Mouse (Mus musculus): Measurements from ENCODE around the gene Mrgprh.
A peak's percentile ranks its signal among the peaks of the same experiment; 100 is the strongest.

The Mrgprh gene

GRCm38 (mm10) chr17:12875734-12876133 is at the start of gene Mrgprh:
Mrgprh (plus strand) TSS chr17:12876034.
- no peak for DNase-seq (ENCODE audit: low spot score)

GRCm38 (mm10) chr17:12830351-12830750 is 45.5 kb upstream of the Mrgprh start:
- no peak for DNase-seq (ENCODE audit: low spot score)

- no peak for DNase-seq (ENCODE audit: low spot score)
Observed at GRCm38 (mm10) chr17:12832231-12832630, 43.6 kb upstream of the Mrgprh start.

- DNase-seq (ENCODE audit: low spot score), result no peak
Observed at GRCm38 (mm10) chr17:12832657-12833056, 43.2 kb upstream of the Mrgprh start.

GRCm38 (mm10) chr17:12834317-12834716 is 41.5 kb upstream of the Mrgprh start:
- no peak for DNase-seq (ENCODE audit: low spot score)

GRCm38 (mm10) chr17:12834826-12835225 is 41.0 kb upstream of the Mrgprh start:
- DNase-seq (ENCODE audit: low spot score), result no peak

GRCm38 (mm10) chr17:12835738-12836137 is 40.1 kb upstream of the Mrgprh start:
- DNase-seq (ENCODE audit: low spot score), result no peak

GRCm38 (mm10) chr17:12839475-12840267 is 36.2 kb upstream of the Mrgprh start:
- DNase-seq (ENCODE audit: low spot score), result peak; percentile 71

GRCm38 (mm10) chr17:12843826-12844225 is 32.0 kb upstream of the Mrgprh start:
- no peak for DNase-seq (ENCODE audit: low spot score)

GRCm38 (mm10) chr17:12844540-12844939 is 31.3 kb upstream of the Mrgprh start:
- DNase-seq (ENCODE audit: low spot score), result no peak

- DNase-seq (ENCODE audit: low spot score), result no peak
Observed at GRCm38 (mm10) chr17:12845862-12846261, 30.0 kb upstream of the Mrgprh start.

- DNase-seq (ENCODE audit: low spot score), result no peak
Observed at GRCm38 (mm10) chr17:12846474-12846873, 29.4 kb upstream of the Mrgprh start.

GRCm38 (mm10) chr17:12847736-12848135 is 28.1 kb upstream of the Mrgprh start:
- DNase-seq (ENCODE audit: low spot score), result no peak

- DNase-seq (ENCODE audit: low spot score), result no peak
Observed at GRCm38 (mm10) chr17:12849778-12850382, 26.0 kb upstream of the Mrgprh start.

- DNase-seq (ENCODE audit: low spot score), result peak; percentile 52
Observed at GRCm38 (mm10) chr17:12851689-12852088, 24.1 kb upstream of the Mrgprh start.

- DNase-seq (ENCODE audit: low spot score), result no peak
Observed at GRCm38 (mm10) chr17:12853821-12854220, 22.0 kb upstream of the Mrgprh start.

- DNase-seq (ENCODE audit: low spot score), result no peak
Observed at GRCm38 (mm10) chr17:12854386-12854785, 21.4 kb upstream of the Mrgprh start.

- no peak for DNase-seq (ENCODE audit: low spot score)
Observed at GRCm38 (mm10) chr17:12857395-12857794, 18.4 kb upstream of the Mrgprh start.

- DNase-seq (ENCODE audit: low spot score), result no peak
Observed at GRCm38 (mm10) chr17:12858072-12858471, 17.8 kb upstream of the Mrgprh start.

- DNase-seq (ENCODE audit: low spot score), result no peak
Observed at GRCm38 (mm10) chr17:12859006-12859520, 16.8 kb upstream of the Mrgprh start.

- no peak for DNase-seq (ENCODE audit: low spot score)
Observed at GRCm38 (mm10) chr17:12864111-12864510, 11.7 kb upstream of the Mrgprh start.

GRCm38 (mm10) chr17:12865407-12865806 is 10.4 kb upstream of the Mrgprh start:
- DNase-seq (ENCODE audit: low spot score), result no peak

GRCm38 (mm10) chr17:12866853-12867252 is 9.0 kb upstream of the Mrgprh start:
- DNase-seq (ENCODE audit: low spot score), result no peak
